Mouse (Mus musculus): ENCODE measurements around the gene Clybl. TPM values are rescaled to one million over a fixed set of nuclear protein-coding genes. Genes with fewer than 3 reads are reported as not detected.

The Clybl gene
- total RNA-seq, 1 experiment from 2014 or later: 9.1 TPM

DNA sequence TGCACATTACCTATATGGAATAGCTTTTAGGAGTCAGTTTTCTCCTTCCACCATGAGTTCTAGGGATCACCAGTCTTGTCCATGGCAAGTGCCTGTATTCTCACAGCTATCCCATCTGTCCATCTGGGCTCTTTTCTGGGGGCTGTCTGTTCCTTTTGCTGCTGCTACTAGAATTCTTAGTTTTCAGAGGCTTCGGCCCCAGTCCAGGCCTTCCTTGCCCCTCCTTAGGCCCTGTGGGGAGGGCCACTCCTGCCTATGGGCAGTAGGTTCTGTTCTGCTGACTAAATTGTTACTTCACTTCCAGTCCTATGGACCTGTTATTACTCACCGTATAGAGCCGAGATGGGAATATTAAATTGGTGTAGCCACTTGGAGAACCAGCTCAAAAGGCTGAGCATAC lies 182.5 kb downstream of the Clybl start:
- no peak for ATAC-seq (replicated peaks in 1 of 2; ENCODE audit: insufficient read depth in 1 of 2, low FRiP score in 2 of 2, low TSS enrichment in 1 of 2, low read depth in 1 of 2, poor library complexity in 2 of 2, severe bottlenecking in 2 of 2)

DNA sequence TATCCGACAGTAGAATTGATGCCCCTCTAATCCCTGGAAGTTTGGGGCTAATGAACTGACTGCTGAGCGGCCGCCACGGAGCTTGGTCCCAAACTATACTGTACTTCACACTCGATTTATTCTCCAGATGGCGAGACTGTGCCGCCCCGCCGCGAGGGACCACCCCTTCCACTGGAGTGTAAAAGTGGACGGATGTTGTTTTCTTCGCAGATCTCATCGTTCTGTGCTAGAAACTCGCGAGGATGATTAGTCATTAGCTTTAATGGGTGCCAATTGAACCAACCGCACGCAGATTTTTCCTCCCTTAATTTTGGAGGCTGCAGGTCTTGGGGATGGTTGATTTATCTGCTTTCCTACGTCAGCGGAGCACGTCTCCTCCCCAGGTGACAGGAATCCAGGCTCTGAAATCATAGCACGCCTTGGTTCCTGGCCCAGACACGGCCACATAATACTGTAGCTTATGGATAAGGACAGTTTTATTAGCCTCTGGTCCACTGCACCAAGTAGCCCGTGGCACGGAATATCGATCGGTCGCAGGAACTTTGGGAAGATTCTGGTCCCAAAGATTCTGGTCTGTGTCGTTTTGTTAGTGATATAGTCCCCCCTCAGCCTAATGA lies 185.9 kb downstream of the Clybl start:
- no peak for ATAC-seq (replicated peaks in 1 of 2; ENCODE audit: insufficient read depth in 1 of 2, low FRiP score in 2 of 2, low TSS enrichment in 1 of 2, low read depth in 1 of 2, poor library complexity in 2 of 2, severe bottlenecking in 2 of 2)

DNA sequence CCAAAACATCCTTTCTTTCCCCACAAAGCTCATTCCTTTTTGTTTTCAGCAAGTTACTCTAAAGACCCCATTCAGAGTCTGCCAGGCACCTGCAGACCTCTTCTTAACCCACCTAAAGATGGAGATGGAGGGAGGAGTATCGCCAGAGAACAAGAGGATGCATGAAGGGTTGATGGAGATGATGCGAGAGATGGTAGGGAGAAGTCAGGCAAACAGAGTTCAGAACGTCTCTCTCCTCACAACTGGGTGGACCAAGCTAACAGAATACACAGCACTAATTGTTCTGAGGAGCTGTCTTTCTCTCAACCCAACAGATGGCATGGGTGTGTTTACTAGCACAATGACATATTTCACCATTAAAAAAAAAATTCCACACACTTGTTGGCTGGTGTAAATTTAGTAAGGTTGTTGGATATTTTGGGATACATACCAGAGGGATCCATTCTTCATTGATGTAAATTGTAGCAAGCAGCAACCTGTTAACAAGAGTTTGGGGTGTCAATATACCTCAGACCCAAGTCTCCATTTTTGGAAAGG lies 186.4 kb downstream of the Clybl start:
- no peak for ATAC-seq (replicated peaks in 1 of 2; ENCODE audit: insufficient read depth in 1 of 2, low FRiP score in 2 of 2, low TSS enrichment in 1 of 2, low read depth in 1 of 2, poor library complexity in 2 of 2, severe bottlenecking in 2 of 2)

DNA sequence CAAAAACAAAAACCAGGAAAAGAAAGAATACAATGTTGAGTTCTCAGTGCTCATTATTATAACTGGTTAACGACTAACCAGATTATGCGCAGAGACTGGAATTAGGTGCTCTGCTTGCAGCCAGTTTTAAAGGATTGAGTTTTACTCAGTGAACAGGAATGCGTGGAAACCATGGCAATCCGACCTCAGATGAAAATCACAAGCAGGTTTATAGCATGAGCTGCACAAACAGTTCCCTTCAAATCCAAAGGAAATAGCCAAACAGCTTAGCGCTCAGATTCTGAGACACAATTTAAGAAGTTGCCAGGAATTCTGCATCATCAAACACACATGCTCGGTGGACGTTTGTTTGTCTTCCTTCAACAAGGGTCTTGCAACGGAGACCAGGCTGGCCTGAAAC lies 187.0 kb downstream of the Clybl start:
- no peak for ATAC-seq (replicated peaks in 1 of 2; ENCODE audit: insufficient read depth in 1 of 2, low FRiP score in 2 of 2, low TSS enrichment in 1 of 2, low read depth in 1 of 2, poor library complexity in 2 of 2, severe bottlenecking in 2 of 2)

DNA sequence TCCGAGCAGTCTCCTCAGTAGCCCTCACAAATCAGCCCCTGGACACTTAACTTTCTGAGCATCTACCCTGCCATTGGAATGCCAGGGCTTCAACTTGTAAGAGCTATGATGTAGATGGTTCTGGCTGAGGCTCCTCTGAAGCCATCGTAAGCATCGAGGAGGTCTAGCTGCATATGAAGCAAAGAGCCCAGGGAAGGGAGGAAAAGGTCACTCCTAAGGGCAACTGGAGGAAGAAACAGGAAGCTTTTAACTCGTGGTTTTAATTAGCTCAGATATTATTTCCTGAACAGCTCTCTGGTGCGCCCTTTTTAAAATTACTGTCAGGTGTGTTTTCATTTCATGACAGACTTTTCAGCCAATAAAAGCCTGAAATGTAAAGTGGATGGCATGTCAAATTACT lies 190.5 kb downstream of the Clybl start:
- ATAC-seq (replicated peaks in 1 of 2; ENCODE audit: insufficient read depth in 1 of 2, low FRiP score in 2 of 2, low TSS enrichment in 1 of 2, low read depth in 1 of 2, poor library complexity in 2 of 2, severe bottlenecking in 2 of 2): no peak

DNA sequence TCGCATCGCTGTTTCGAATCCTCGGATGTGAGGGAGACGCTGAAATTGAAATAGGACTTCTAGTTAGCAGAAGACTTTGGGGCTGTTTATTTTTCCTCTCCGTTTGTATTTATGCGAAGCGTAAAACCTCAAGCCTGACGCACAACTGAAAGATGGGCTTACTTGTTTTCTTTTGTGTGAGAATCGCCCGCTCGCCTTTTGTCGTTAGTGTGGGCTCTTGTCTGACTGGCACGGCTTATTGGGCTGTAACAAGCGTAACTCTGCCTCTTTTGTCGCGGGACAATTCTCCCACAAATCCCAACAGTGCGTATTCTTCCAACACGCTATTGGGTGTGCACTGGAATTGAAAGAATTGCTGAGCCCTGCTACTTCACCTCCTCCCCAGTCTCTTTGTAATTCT lies 192.0 kb downstream of the Clybl start:
- no peak for ATAC-seq (replicated peaks in 1 of 2; ENCODE audit: insufficient read depth in 1 of 2, low FRiP score in 2 of 2, low TSS enrichment in 1 of 2, low read depth in 1 of 2, poor library complexity in 2 of 2, severe bottlenecking in 2 of 2)

DNA sequence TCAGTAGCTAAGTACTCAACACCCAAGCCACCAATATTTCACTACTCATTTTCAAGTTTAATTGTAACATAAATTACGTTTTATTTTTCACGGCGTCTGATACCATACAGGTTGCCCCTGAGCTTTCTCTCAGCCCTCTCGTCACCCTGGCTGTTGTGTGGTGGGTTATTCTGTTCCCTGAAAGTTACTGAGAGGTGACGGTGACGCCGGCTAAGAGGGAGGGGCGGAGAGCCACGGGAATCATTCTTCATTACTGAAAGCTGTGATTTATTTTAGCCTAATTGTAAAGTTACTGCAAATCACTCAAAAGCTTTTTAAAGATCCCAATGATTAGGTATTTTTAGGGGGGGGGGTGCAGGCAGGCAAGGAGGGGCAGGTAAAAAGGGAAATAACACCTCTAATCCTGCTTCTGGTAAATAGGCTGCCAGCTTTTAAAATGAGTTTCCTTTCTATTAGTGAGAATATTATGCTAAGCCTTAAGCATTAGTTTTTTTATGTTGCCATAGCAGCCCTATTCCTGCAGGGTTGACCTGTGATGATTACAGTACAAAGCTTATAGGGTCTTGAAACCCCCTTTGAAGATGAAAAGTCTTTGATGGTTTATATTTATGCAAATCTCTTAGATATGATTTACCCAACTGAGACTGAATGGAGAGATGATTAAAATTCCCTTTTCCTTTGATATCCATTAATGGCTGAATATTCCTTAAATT lies 192.9 kb downstream of the Clybl start:
- ATAC-seq (replicated peaks in 1 of 2; ENCODE audit: insufficient read depth in 1 of 2, low FRiP score in 2 of 2, low TSS enrichment in 1 of 2, low read depth in 1 of 2, poor library complexity in 2 of 2, severe bottlenecking in 2 of 2): no peak

DNA sequence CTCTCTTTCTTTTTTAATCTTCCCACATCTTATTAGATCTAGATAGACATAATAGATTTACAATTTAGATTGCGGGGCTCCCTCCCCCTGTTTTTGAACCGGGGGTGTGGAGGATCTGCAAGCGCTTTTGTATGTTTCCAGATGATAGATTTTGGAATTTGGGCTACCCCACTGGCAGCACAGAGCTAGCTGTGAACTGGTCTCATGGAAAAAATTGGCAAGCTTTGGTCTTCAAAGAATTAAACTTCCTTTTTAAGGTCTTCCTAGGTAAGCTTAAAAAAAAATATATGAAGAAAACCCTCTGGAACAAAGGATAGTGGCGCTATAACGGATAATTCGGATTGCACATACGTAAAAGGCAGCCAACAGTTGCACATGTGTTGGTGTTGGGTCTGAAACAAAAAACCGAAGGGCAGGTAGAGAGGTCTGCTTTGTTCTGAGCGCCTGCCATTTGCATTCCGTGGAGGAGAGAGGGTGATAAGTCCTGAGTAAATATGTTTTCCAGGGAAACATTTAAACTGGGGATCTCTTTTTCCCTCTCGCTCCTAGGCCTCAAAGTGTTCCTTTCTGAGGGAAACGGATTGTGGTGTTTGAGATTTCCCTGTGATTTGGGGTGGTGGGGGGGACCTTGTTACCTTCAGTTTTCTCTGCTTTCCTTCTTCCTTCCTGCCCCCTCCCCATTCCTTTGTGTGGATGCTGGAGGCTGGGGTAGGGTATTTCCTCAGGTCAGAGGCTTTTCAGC lies 193.7 kb downstream of the Clybl start:
- ATAC-seq (replicated peaks in 1 of 2; ENCODE audit: insufficient read depth in 1 of 2, low FRiP score in 2 of 2, low TSS enrichment in 1 of 2, low read depth in 1 of 2, poor library complexity in 2 of 2, severe bottlenecking in 2 of 2): no peak

DNA sequence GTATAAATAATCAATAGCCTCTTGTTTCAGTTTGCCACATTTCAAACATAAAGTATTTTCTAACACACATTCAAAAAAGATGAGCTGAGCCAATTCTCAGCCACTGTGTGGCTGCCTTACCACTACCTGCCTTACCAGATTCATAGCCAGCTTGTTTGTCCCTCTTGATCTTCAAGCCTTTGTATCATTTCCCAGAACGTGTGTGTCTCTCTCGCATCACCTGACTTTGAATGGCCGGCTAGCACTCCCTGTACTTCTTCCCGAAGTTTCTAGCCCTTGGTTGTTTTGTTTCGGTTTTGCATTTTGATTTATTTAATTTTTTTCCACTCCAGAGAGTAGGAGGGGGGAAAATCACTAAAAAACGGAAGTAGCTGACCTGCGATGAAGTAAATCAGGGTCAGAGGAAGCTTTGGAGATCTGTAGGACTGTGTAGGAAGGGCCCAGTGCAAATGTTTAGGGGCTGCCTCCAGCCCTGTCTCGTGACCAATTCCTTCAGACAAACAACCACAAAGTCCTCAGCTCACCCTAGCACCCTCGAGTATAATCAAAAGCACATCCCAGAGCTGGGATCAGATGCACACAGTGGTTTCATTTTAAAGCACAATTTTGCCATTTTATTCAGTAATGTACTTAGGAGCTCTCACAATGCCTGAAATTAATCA lies 195.1 kb downstream of the Clybl start:
- ATAC-seq (replicated peaks in 1 of 2; ENCODE audit: insufficient read depth in 1 of 2, low FRiP score in 2 of 2, low TSS enrichment in 1 of 2, low read depth in 1 of 2, poor library complexity in 2 of 2, severe bottlenecking in 2 of 2): peak; percentile 53 to 71; a peak in 3 of 4 replicates

DNA sequence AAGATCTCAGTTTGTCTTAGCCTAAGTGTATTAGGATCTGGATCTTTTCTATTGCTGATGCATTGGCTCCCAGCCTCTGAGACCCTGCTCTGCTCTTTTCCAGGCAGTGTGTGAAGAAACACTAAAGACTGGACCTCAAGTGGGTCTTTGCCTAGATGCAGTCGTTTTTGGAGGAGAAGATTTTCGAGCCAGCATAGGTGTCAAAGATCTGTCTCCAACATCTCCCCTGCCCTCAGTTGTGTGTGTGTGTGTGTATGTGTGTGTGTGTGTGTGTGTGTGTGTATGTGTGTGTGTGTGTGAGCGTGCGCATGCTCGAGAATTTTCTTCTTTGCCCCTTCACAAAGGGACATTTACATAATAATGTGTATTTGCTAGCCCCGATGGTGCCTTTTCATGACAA lies 196.2 kb downstream of the Clybl start:
- ATAC-seq (replicated peaks in 1 of 2; ENCODE audit: insufficient read depth in 1 of 2, low FRiP score in 2 of 2, low TSS enrichment in 1 of 2, low read depth in 1 of 2, poor library complexity in 2 of 2, severe bottlenecking in 2 of 2): no peak

DNA sequence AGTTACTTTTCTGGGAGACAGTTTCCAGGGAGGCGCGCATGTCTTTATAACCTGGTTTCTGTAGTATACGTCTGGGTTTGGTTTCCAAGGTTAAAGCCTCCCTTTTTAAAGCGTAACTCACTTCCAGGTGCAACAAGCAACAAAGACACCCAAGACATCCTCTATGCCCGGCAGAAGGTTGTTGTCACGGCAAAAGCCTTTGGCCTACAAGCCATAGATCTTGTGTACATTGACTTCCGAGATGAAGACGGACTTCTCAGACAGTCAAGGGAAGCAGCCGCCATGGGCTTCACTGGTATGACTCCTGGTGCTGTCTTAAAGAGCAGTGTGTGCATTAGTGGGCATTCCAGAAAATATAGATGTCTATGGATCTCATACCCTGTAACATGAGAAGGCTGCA lies 197.6 kb downstream of the Clybl start:
- no peak for ATAC-seq (replicated peaks in 1 of 2; ENCODE audit: insufficient read depth in 1 of 2, low FRiP score in 2 of 2, low TSS enrichment in 1 of 2, low read depth in 1 of 2, poor library complexity in 2 of 2, severe bottlenecking in 2 of 2)

DNA sequence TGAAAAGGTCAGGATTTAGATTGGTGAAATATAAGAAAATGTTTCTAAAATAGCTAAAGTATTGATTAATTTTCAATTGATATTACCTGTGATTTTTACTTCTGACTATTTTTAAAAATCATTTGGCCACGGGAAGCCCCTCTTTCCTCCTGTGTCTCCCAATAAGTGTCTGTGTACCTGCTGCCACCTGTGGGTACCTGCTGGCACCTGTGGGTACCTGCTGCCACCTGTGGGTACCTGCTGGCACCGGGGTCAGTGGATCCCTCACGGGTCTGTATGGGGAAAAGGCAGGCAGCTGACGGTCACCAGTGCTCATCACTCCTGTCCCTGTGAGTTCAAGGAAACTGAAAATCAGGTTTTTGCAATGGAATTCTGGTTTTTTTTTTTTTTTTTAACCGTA lies 198.5 kb downstream of the Clybl start:
- ATAC-seq (replicated peaks in 1 of 2; ENCODE audit: insufficient read depth in 1 of 2, low FRiP score in 2 of 2, low TSS enrichment in 1 of 2, low read depth in 1 of 2, poor library complexity in 2 of 2, severe bottlenecking in 2 of 2): no peak

DNA sequence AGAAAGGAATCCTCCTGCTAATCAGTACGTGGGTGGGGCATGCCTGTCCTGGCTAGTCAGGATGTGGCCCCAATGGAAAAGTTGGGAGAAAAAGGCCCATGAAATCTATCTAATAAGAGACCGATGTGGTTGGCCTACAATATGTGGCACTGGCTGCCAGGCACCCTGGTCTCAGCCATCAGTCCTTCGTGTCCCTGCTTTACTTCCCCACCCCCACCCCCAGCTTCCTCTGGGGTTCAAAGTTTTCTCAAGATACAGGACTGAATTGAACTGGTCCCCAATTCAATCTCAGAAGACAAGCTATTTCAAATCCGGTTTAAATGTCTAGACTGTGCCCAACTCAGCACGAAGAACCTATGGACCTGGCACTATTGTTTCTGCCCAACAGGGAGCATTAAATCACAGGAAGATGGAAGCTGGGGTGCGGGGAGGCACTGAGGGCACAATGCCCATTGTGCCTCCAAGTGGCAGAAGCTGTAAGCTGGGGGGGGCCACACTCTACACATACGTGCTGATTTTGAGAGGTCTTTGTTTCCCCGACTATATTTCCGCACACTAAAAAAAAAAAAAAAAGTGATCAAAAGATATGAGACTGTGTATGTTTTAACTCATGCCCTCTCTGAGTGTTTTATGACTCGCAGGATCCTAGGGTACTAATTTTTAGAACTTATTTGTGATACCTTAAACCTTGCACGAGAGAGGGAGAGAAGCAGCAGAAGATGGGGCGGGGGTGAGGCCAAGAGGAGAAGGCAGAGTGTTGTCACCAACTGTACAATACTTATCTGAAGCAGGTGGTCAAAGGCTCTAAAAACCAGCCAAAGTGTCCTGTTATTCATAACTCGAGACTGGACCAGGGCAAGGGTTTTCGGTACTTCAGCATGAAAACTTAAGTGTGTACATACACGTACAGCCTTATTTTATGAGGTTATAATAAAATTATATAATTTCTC lies 199.7 kb downstream of the Clybl start:
- no peak for ATAC-seq (replicated peaks in 1 of 2; ENCODE audit: insufficient read depth in 1 of 2, low FRiP score in 2 of 2, low TSS enrichment in 1 of 2, low read depth in 1 of 2, poor library complexity in 2 of 2, severe bottlenecking in 2 of 2)

DNA sequence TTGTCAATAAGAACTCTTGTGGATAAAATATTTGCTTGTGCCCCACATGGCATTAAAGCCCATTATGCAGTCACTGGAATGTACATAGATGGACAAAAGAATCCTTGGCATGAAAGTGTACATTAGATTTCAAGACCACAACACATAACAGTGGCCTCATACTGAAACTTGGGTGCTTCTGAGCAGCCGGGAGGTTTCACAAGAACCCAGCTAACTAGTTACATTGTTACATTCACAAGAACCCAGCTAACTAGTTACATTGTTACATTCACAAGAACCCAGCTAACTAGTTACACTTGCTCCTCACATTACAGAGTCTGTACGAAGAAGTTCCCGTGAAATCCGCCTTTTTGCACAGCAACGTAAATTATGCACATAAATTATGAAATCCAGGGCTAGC lies 200.8 kb downstream of the Clybl start:
- ATAC-seq (replicated peaks in 1 of 2; ENCODE audit: insufficient read depth in 1 of 2, low FRiP score in 2 of 2, low TSS enrichment in 1 of 2, low read depth in 1 of 2, poor library complexity in 2 of 2, severe bottlenecking in 2 of 2): no peak

DNA sequence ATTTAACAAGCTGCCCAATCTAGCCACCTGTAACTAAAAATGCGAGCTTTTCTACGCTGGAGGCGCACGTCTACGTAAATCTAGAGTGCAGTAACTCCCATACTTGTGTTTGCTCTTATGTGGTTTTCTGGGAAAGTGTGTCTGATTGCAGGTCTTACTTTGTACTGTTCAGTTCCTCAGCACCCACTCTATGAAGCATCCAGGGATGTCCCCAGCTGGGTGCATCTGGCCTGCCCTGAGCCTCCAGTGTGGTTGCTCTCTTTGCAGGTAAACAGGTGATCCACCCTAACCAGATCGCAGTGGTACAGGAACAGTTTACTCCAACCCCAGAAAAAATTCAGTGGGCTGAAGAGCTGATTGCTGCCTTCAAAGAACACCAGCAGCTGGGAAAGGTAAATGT lies 202.4 kb downstream of the Clybl start:
- ATAC-seq (replicated peaks in 1 of 2; ENCODE audit: insufficient read depth in 1 of 2, low FRiP score in 2 of 2, low TSS enrichment in 1 of 2, low read depth in 1 of 2, poor library complexity in 2 of 2, severe bottlenecking in 2 of 2): no peak

DNA sequence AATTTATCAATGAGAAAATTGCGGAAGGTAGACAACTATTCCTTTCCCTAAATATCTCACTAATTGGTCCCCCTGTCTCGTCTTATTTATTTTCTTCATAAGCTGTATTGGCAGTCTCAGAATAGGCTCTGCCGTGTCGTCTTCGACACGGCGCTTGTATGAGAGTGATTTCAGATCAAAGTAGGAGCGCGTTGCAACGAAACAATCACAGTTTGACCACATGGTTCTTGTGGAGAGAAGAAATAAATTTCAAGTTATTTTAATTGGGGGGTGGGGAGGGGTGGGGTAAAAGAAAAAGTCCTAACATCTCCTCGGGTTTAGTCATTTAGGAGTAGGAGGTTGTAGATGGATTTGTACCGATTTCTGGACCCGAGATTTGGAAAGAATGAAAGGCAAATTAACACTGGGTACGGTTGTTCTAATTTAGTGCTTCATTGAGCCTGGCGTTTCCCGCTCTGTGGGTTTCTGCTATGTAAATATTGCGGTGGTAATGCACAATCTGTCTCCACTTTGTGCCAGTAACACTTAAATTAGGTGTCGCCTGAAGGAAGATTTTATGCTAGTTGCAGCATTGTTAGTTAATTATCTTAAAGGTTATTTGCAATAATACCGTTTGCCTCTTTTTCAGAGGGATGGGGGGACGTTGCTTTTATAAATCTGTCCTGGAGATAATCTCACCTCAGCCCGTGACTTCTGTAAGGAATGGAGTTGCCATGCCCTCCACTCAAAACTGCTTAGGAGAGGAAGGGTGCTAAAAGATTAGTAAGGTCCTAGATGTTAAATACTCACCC lies 203.1 kb downstream of the Clybl start:
- ATAC-seq (replicated peaks in 1 of 2; ENCODE audit: insufficient read depth in 1 of 2, low FRiP score in 2 of 2, low TSS enrichment in 1 of 2, low read depth in 1 of 2, poor library complexity in 2 of 2, severe bottlenecking in 2 of 2): no peak

Data from hematopoietic stem cell, adult 5-6 weeks (primary cell).